Mouse (Mus musculus) heart, embryonic 10.5 days (tissue): ENCODE measurements around the gene Rpa1. TPM values are rescaled to one million over a fixed set of nuclear protein-coding genes. Genes with fewer than 3 reads are reported as not detected.

ENCODE experiments used
- DNase-seq: peaks from one replicate; pipeline ENCODE4 v3.0.0-alpha.2; 2017; ENCODE audit warnings: low spot score
- H3K27ac ChIP-seq: fragments of 300-500 bp; sonication (generic); 2 replicates; pipeline ENCODE4 v1.5.1; 2016; ENCODE audit warnings: mild to moderate bottlenecking
- H3K27me3 ChIP-seq: fragments of 300-500 bp; sonication (generic); 2 replicates; pipeline ENCODE4 v1.6.1; 2016; ENCODE audit warnings: mild to moderate bottlenecking; ENCODE audit not compliant: poor library complexity, insufficient read depth, severe bottlenecking
- H3K36me3 ChIP-seq: fragments of 300-500 bp; sonication (generic); 2 replicates; pipeline ENCODE4 v1.6.1; 2016; ENCODE audit warnings: mild to moderate bottlenecking, moderate library complexity
- H3K4me1 ChIP-seq: fragments of 300-500 bp; sonication (generic); 2 replicates; pipeline ENCODE4 v1.6.1; 2016; ENCODE audit warnings: mild to moderate bottlenecking
- H3K4me3 ChIP-seq: fragments of 300-500 bp; sonication (generic); 2 replicates; pipeline ENCODE4 v1.5.1; 2016; ENCODE audit warnings: mild to moderate bottlenecking, moderate library complexity
- H3K9me3 ChIP-seq: fragments of 300-500 bp; sonication (generic); 2 replicates; pipeline ENCODE4 v1.6.1; 2016; ENCODE audit warnings: mild to moderate bottlenecking, moderate library complexity
- WGBS: fragments of 180-500 bp; shearing (Covaris S2); methylation state at CpG from one replicate; pipeline ENCODE4 v1.1.7; 2016; 5-methylcytosine and 5-hydroxymethylcytosine counted together
- polyA plus RNA-seq: library from polyadenylated mRNA; unstranded; fragments of >200 nt; fragmentation: Nextera tagmentation; extraction: Ambion mirVana; gene quantifications from 2 replicates; pipeline ENCODE4 v1.2.1, GENCODE M21; 2016

Gene Rpa1
- polyA plus RNA-seq, 1 experiment from 2014 or later, result 127 TPM

GRCm38 (mm10) chr11:75280435-75281001, 67.6 kb downstream of the Rpa1 start:
- H3K36me3 ChIP-seq, result no peaks in the 10 kb centered on the region
- no peak overlapping the region for H3K4me3 ChIP-seq
- peaks cover 34% of the 10 kb centered on the region for H3K27me3 ChIP-seq
- WGBS, result 61% methylated on average over 5 of the region's 5 CpGs
- peak overlapping the region; percentile 87 for H3K27ac ChIP-seq
- peaks cover 62% of the 10 kb centered on the region for H3K4me1 ChIP-seq
- no peak for DNase-seq
- H3K9me3 ChIP-seq, result no peaks in the 10 kb centered on the region

GRCm38 (mm10) chr11:75280066-75280410, 68.1 kb downstream of the Rpa1 start:
- Histone ChIP-seq H3K27ac (peak overlapping the region; percentile 87), H3K27me3 (peaks cover 34% of the 10 kb centered on the region), H3K4me1 (peaks cover 67% of the 10 kb centered on the region), H3K9me3 (no peaks in the 10 kb centered on the region), H3K4me3 (no peak overlapping the region), H3K36me3 (no peaks in the 10 kb centered on the region)
- 43% methylated on average over 5 of the region's 5 CpGs for WGBS
- no peak for DNase-seq

GRCm38 (mm10) chr11:75279342-75280065, 68.6 kb downstream of the Rpa1 start:
- peaks cover 34% of the 10 kb centered on the region for H3K27me3 ChIP-seq

GRCm38 (mm10) chr11:75279013-75279341, 69.1 kb downstream of the Rpa1 start:
- H3K4me3 ChIP-seq, result peak overlapping the region; percentile 51
- H3K27ac ChIP-seq, result peak overlapping the region; percentile 87
- 17% methylated on average over 4 of the region's 4 CpGs for WGBS
- peaks cover 76% of the 10 kb centered on the region for H3K4me1 ChIP-seq
- H3K36me3 ChIP-seq, result no peaks in the 10 kb centered on the region
- peaks cover 34% of the 10 kb centered on the region for H3K27me3 ChIP-seq
- H3K9me3 ChIP-seq, result no peaks in the 10 kb centered on the region
- no peak for DNase-seq

More at GRCm38 (mm10) chr11:75279342-75280065, 68.6 kb downstream of the Rpa1 start:
- H3K4me3 ChIP-seq, result peak overlapping the region; percentile 51
- WGBS, result 7% methylated on average over 16 of the region's 16 CpGs
- no peaks in the 10 kb centered on the region for H3K9me3 ChIP-seq
- DNase-seq, result peak; percentile 84
- no peaks in the 10 kb centered on the region for H3K36me3 ChIP-seq
- H3K27ac ChIP-seq, result peak overlapping the region; percentile 87
- peaks cover 72% of the 10 kb centered on the region for H3K4me1 ChIP-seq

GRCm38 (mm10) chr11:75278115-75278514, 70.0 kb downstream of the Rpa1 start:
- Histone ChIP-seq H3K27me3 (peaks cover 31% of the 10 kb centered on the region), H3K4me3 (no peak overlapping the region), H3K36me3 (no peaks in the 10 kb centered on the region), H3K4me1 (peaks cover 83% of the 10 kb centered on the region), H3K9me3 (no peaks in the 10 kb centered on the region), H3K27ac (peak overlapping the region; percentile 69)
- DNase-seq, result no peak
- 56% methylated on average over 7 of the region's 7 CpGs for WGBS

- Histone ChIP-seq H3K36me3 (no peaks in the 10 kb centered on the region), H3K27me3 (0 out of 2 replicates have a peak, but pooled peaks cover under 1% of the 10 kb centered on the region), H3K9me3 (no peaks in the 10 kb centered on the region), H3K27ac (peak overlapping the region; percentile 83), H3K4me3 (peak overlapping the region; percentile 12; the same call in 1 of the 2 replicates), H3K4me1 (peaks cover 72% of the 10 kb centered on the region)
- DNase-seq, result peak; percentile 85
- 11% methylated on average over 6 of the region's 6 CpGs for WGBS
Observed at GRCm38 (mm10) chr11:75275035-75275434, 73.1 kb downstream of the Rpa1 start.

- Histone ChIP-seq H3K4me1 (peaks cover 64% of the 10 kb centered on the region), H3K9me3 (no peaks in the 10 kb centered on the region), H3K4me3 (no peak overlapping the region), H3K27me3 (no peaks in the 10 kb centered on the region), H3K27ac (peak overlapping the region; percentile 82), H3K36me3 (no peaks in the 10 kb centered on the region)
- no peak for DNase-seq
- 21% methylated on average over 8 of the region's 8 CpGs for WGBS
Observed at GRCm38 (mm10) chr11:75273466-75273865, 74.7 kb downstream of the Rpa1 start.

- Histone ChIP-seq H3K27me3 (no peaks in the 10 kb centered on the region), H3K9me3 (no peaks in the 10 kb centered on the region), H3K4me3 (no peak overlapping the region), H3K4me1 (peaks cover 73% of the 10 kb centered on the region), H3K27ac (peak overlapping the region; percentile 30), H3K36me3 (peaks cover 5% of the 10 kb centered on the region; the same call in 1 of the 2 replicates)
- no peak for DNase-seq
- 59% methylated on average over 7 of the region's 7 CpGs for WGBS
Observed at GRCm38 (mm10) chr11:75270985-75271434, 77.1 kb downstream of the Rpa1 start.

GRCm38 (mm10) chr11:75270276-75270984, 77.7 kb downstream of the Rpa1 start:
- no peak overlapping the region for H3K4me3 ChIP-seq
- DNase-seq, result no peak
- H3K27ac ChIP-seq, result peak overlapping the region; percentile 30; the same call in 1 of the 2 replicates
- 47% methylated on average over 8 of the region's 8 CpGs for WGBS
- H3K27me3 ChIP-seq, result no peaks in the 10 kb centered on the region
- no peaks in the 10 kb centered on the region for H3K9me3 ChIP-seq
- peaks cover 73% of the 10 kb centered on the region for H3K4me1 ChIP-seq
- peaks cover 9% of the 10 kb centered on the region; the same call in 1 of the 2 replicates for H3K36me3 ChIP-seq

GRCm38 (mm10) chr11:75269213-75269612, 78.9 kb downstream of the Rpa1 start:
- peaks cover 73% of the 10 kb centered on the region for H3K4me1 ChIP-seq
- H3K27ac ChIP-seq, result no peak overlapping the region
- H3K36me3 ChIP-seq, result peaks cover 15% of the 10 kb centered on the region; the same call in 1 of the 2 replicates
- DNase-seq, result no peak
- H3K9me3 ChIP-seq, result no peaks in the 10 kb centered on the region
- H3K27me3 ChIP-seq, result no peaks in the 10 kb centered on the region
- no peak overlapping the region for H3K4me3 ChIP-seq
- 66% methylated on average over 4 of the region's 4 CpGs for WGBS

- 36% methylated on average over 5 of the region's 5 CpGs for WGBS
Observed at GRCm38 (mm10) chr11:75268492-75268891, 79.6 kb downstream of the Rpa1 start.

GRCm38 (mm10) chr11:75267826-75268281, 80.3 kb downstream of the Rpa1 start:
- 44% methylated on average over 9 of the region's 9 CpGs for WGBS
- peaks cover 74% of the 10 kb centered on the region for H3K4me1 ChIP-seq
- peak overlapping the region; percentile 68 for H3K27ac ChIP-seq
- no peaks in the 10 kb centered on the region for H3K27me3 ChIP-seq
- peaks cover 15% of the 10 kb centered on the region; the same call in 1 of the 2 replicates for H3K36me3 ChIP-seq
- H3K4me3 ChIP-seq, result no peak overlapping the region
- H3K9me3 ChIP-seq, result no peaks in the 10 kb centered on the region
- DNase-seq, result no peak

More at GRCm38 (mm10) chr11:75268492-75268891, 79.6 kb downstream of the Rpa1 start:
- Histone ChIP-seq H3K9me3 (no peaks in the 10 kb centered on the region), H3K36me3 (peaks cover 15% of the 10 kb centered on the region; the same call in 1 of the 2 replicates), H3K27me3 (no peaks in the 10 kb centered on the region), H3K4me3 (no peak overlapping the region), H3K4me1 (peaks cover 73% of the 10 kb centered on the region), H3K27ac (peak overlapping the region; percentile 68; the same call in 1 of the 2 replicates)
- no peak for DNase-seq

GRCm38 (mm10) chr11:75265545-75265944, 82.6 kb downstream of the Rpa1 start:
- H3K27me3 ChIP-seq, result no peaks in the 10 kb centered on the region
- H3K9me3 ChIP-seq, result no peaks in the 10 kb centered on the region
- H3K4me1 ChIP-seq, result peaks cover 83% of the 10 kb centered on the region
- H3K27ac ChIP-seq, result peak overlapping the region; percentile 74
- 59% methylated on average over 15 of the region's 15 CpGs for WGBS
- DNase-seq, result no peak
- H3K4me3 ChIP-seq, result no peak overlapping the region
- H3K36me3 ChIP-seq, result peaks cover 15% of the 10 kb centered on the region; the same call in 1 of the 2 replicates
